Mouse (Mus musculus) heart, postnatal 4 days (tissue): ENCODE data around the gene Scrt2. TPM values are rescaled to one million over a fixed set of nuclear protein-coding genes. Genes with fewer than 3 reads are reported as not detected.
"Not testable (repeated sequence)": the region's sequence is repeated elsewhere in the genome, so short reads cannot be mapped to it uniquely, and the experiment has no call there.

Experiments used
- DNase-seq: peaks from one replicate; pipeline ENCODE4 v3.0.0; 2021
- total RNA-seq, 2 experiments: library from RNA; stranded (reverse); gene quantifications; 2 replicates each; pipeline ENCODE4 v1.2.3; 2021

Scrt2 gene
- not detected for total RNA-seq

DNA sequence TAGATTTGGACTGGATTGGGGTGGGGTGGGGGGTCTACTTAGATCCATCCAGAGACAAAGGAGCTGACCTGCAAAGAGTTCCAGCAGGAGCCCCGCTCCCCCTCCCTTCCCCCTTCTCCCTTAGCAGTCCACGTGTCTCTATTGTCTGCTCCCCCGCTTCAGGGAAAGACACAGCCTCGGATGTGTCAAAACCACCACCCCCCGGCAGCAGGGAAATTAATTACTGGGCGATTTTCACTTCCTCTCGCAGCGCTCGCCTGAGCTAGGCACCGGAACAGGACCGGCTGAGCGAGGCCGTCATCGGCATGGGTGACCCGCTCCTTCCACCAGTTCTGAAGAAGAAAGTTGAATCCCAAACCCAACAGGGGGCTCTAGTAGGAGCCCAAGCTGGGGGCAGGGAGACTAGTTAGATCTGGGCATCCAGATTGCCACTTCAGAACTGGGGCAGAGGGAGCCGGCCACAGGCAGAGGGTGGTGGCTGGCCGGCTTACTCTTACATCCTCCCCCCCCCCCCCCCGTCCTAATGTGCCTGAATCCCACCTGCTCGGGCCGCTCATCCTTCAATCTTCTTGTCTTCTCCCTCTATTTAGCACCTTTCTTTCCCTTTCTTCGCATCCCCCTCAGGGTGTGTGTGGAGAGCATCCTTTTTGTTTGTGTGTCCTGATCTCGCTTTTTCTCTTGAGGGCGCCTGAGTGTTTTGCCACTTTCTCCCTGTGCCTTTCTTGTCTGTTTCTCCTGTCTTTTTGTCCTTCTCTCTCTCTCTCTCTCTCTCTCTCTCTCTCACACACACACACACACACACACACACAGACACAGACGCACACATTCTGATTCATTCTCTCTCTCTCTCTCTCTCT lies at the start of gene Scrt2:
TSS of gene Scrt2 (plus strand) at position 845 of the 857 bp plus-strand sequence.
- DNase-seq: peak; percentile 19

DNA sequence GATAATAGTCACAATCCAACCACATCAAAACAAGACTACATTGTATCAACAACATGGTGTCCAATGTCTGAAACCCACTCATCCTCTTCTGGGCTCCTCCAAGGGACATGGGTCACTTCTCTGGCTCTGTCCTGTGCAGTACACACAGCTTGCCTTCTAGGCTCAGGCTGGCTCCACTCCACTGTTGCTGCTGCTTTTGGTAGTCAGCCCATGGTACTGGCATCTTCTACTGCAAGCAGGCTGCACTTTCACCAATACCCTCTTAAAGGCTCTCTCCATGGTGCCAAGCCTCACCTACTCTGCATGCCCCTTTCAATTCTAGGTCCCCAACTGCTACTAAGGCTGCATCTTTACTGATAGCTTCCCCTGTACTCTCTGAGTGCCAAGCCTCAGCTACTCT lies 41.2 kb upstream of the Scrt2 start:
- DNase-seq: no peak

DNA sequence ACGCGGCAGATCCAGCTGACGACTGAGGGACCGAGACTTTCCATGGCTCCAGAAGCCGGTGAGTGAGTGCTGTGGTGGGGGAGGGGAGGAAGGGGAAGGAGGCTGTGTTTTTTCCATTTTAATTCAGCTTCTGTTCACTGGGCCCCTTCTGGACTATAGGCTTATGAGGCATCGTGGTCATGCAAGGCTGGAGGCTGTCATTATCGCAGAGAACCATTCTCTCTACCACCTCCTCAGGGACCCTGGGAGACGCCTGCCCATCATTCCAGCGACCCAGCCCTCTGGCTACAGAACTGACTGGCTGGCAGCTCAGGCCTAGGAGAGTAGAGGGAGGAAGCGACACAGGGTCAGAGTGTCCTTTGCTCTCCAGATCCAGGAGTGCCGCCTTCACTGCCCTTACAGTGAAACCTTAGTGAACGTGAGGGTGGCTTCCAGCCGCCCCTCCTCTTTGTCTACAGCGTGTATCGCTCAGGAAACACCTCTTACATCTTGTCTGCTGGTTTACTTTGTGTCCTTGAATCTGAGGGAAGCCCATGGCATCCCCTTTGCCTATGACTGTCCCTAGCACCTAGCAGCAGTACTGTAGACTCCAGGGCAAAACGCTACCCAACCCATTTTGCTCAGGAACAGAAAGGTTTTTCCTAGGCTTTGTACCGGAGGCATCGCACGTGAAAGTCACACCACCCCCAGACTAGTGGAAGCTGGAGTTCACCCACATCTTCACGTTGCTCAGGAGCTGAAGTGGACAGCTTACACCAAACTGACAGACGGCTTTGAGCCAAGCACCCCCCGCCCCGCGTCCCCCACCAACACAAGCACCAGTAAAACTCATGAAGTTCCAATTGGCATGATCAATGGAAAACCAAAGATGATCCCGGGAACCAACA lies 34.0 kb upstream of the Scrt2 start:
- no peak for DNase-seq

DNA sequence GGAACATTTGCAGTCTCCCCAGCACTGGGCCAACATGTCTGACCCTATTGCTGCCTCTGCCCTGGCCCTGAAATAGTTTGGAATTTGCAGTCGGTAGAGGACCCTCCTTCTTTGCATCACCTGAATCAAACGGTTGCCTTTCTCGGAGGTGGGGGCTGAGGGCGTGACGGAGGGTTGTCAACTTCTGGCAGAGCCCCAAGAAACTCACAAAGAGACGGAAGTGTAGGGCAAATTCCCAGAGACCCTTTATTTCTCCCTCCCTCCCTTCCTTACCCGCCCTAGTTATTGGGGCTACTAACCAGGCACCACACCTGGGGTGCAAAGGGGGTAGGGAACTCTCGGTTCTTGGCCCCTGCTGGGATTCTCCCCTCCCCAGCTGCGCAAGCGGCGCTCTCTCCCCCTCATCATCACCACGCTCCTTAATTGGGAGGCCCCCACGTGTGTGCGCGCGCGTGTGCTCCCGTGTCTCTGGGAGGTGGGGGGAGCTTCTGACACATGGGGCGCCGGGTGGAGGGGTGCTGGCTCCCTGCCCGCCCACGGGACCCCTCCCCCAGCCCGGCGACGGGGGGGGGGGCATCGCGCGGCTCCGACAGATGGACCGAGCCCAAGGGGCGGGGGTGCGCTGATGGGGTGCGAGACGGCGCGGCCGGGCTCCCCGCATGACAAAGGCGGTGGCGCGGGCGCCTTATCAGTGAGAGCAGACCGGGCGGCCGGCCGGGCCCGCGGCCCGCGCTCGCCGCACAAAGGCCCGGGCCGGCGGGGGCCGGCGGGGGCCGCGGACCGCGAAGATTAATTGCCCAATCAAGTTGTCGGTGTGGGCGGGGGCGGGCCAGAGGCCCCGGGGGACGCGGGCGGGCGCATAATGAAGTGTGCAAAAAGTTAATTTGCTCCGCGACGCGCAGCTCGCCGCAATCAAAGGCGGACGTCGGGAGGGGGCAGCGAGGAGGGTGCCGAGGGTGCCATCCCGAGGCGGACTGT lies 33.0 kb upstream of the Scrt2 start:
- DNase-seq: peak; percentile 11

DNA sequence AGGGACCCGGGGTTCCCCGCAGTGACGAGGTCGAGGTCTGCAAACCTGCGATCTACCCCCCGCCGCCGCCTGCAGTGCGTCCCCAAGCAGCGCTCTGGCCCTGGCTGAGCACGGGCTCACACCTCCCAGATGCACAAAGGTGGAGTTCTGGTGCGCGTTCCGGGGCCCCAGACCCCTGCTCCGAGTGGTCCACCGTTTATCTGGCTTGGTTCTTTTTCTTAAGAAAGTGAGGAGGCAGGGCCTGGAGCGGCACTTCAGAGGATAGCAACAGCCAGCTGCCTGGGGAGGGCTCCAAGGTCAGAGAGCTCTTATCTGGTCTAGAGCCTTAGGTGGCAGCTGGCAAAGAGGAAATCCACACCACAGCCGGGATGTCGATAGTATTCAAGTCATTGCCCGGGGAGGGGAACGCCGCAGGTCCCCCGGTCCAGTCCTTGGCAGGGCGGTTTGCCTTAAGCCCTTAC lies 32.3 kb upstream of the Scrt2 start:
- DNase-seq: peak; percentile 9

DNA sequence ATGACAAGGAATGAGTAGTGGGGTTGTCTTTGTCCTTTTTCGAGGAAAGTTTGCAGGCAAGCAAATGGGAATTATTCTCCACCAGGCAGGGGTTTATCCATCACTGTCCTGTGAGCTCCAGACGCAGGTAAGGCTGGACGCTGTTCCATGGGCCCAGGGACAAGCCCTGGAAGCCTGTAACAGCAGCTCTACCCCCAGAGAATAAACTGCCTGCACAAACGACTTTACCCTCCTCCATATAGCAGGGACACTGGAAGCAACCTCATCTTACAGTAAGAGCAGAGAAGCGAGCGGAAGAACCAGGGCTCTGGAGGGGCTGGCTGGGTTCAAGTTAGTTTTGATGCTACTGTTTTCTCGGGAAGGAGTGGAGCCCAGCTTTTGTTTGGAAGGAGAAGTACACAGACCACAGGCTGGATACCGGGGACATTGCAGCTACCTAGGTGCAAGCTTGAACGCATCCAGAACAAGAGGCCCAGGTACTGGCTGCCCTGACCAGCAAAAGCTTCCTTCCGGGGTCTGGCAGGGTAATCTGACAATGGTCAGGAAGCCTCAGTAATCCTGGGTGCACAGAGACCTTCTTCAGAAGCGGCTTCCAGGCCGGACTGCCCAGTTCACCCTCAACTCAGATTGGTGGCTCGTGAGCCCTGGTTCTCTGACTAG lies 31.6 kb upstream of the Scrt2 start:
- DNase-seq: no peak

DNA sequence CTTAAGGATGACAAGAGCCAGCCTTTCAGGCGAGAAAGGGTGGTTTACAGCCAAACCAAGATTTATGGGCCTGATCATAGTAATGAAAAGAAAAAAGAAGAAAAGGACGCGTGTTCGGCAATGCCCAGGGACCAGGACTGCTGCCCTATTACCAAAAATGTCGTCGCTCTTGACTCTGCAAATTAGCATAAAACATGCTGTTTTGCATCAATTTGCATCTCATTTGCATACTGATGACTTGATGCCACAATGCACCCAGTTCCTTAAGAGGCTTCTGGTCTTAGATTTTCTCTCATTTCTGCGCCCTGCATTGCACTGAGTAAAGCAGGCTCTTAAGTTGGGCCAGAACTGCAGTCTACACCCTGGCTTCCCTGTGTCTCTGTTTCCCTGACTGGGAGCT lies 31.0 kb upstream of the Scrt2 start:
- no peak for DNase-seq

DNA sequence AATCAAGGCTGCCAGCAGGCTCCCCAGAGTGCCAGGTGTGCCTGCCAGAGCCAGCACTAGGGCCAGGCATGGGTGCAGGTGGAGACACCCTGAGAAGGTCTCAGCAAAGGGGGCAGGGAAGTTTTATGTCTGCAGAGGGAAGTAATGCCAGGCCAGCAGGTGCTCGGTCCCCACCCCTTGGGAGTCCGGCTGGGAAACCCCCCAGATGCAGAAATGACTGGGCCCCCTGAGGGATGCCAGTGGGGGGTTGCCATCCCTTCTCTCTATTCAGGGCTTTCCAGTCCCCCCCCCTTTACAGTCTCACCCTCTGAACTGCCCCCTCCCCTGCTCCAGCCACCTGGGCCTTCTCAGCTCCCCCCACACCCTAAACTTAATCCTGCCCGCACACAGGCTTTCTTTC lies 29.3 kb upstream of the Scrt2 start:
- DNase-seq: no peak

DNA sequence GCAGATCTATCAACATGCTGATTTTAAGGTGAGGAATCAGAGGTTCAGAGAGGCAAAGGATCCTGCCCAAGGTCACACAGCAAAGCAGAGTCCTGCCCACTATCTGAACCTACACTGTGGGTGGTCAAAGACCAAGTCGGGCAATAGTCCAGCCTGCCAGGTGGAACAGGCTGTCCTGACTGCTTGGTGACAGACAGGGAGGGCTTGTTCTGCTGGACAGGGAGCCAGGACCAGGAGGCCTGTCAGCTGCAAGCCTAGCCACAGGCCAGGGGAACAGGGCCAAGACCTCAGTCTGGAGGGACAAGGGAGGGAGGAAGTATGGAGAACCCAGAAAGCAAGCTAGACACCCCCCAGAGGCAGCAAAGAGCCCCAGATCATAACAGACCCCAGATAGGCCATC lies 25.9 kb upstream of the Scrt2 start:
- DNase-seq: peak; percentile 14

DNA sequence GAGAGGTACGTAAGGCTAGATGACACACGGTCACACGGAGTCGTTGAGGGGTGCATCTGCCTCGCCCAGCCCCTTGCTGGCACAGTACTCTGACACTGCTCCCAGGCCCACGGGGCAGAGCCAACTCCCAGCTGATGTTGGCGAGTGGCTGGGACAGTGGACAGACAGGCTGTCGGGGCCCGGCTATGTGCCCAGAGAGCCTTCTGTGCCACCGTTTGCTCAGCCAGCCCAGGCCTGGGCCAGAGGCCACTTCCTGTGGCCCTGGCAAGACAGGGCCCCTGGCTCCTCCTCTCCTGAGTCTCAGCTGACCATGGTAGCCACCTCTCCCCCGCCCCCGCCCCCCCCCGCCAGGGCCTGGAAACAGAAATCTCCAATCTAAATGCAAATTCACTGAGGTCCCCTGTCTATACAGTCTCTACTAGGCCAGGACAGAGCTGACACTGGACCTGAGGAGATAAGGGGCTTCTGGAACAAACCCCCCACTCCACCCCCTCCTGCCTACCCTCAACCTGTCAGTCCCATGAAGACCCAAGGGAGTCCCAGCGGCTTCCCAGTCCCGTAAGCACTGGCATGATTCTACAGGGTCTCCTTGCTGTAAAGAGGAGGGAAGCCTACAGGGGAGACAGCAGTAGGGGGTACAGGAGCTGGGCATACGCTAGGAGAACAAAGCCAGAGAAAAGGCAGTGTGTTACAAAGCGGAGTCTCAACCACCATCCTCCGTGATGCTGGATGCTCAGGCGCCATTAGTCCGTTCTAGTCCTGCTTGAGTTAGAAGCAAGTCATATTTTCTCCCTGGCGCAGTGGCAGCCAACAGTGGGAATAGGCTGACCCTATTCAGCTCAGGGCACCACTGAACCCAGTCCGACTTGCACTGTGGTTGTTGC lies 24.7 kb upstream of the Scrt2 start:
- DNase-seq: no peak

DNA sequence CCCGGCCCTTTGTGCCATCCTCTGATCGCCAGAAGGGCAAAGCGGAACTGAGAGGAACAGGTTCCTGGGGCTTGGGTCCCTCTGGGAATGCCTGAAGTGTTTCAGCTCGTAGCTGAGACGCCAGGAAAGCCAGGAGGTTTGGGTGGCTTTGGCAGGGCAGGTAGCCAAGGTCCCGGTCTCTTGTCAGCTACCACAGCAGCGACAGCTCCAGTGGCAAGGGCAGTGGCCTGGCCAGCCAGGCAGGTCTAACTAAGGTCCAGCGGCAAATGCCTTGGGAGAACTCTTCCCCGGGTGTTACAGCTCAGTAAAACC lies 24.1 kb upstream of the Scrt2 start:
- no peak for DNase-seq

DNA sequence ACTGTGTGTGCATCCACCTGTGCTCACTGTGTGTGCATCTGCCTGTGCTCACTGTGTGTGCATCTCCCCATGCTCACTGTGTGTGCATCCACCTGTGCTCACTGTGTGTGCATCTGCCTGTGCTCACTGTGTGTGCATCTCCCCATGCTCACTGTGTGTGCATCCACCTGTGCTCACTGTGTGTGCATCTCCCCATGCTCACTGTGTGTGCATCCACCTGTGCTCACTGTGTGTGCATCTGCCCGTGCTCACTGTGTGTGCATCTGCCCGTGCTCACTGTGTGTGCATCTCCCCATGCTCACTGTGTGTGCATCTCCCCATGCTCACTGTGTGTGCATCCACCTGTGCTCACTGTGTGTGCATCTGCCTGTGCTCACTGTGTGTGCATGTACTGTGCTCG lies 18.5 kb upstream of the Scrt2 start:
- DNase-seq: not testable (repeated sequence)

DNA sequence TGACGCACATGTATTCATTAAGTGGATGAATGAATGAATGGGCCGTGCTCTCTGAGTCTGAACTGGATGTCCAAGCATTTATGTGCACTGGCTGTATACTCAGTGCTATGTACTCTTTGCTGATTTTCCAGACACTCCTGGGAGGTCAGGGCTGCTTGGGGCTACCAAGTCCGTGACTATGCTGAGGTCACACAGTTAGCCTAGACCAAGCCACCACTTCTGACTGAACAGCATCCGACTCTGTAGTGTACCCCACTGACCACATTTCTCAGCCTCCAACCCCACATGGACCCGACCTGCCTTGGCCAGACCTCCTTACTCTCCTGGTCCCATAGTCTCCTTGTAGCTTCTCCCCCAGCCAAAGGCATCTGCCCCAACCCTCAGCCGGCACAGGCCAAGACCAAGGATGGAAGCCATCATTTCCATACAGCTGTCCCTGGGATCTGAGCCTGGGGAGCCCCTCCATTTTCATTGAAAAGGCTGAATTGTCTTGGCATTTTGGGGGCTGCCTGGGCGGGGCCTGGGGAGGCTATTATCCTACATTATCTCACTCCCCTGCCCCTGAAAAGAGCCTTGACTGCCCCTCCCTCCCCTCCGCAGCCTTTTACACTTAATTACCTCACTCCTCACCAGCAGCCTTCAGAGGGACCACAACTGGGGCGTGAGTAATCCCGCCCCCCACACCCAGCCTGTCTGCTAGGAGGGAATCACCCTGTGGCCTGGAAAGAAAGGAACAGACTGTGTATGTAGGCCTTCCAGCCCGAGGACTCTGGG lies 12.5 kb upstream of the Scrt2 start:
- no peak for DNase-seq

DNA sequence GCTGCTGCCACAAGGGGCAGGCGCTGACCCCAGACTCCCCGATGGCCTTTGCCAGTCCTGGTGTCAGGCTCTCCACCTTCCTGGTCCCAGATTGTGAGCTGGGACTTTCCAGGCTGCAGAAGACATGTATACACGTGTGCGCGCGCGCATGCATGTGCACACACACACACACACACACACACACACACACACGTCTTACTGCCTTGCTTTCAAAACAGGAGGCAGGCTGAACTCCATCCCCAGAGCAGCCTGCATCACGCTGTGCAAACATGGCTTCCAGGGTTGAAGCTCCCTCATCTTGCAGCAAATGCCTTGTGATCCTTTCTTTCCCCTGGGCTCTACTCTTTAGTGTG lies 11.9 kb upstream of the Scrt2 start:
- DNase-seq: no peak

DNA sequence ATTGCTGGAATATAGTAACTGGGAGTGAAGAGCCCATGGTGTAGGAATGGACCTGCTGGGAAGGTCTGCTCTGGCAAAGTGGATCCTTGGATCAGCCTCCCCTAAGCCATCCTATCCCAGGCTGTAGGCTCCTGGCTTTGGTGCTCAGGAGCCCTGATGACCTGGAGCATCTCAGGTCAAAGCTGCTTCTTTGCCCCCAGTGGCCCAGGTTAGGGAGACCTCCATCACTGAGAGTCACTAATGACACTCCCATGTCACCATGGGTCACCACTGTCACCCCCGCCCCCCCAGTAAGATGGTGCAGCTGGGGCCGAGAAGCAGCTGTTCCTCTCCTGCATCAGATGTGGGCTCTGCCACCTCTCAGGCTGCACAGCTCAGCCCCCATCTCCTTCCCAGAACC lies 11.4 kb upstream of the Scrt2 start:
- DNase-seq: no peak

DNA sequence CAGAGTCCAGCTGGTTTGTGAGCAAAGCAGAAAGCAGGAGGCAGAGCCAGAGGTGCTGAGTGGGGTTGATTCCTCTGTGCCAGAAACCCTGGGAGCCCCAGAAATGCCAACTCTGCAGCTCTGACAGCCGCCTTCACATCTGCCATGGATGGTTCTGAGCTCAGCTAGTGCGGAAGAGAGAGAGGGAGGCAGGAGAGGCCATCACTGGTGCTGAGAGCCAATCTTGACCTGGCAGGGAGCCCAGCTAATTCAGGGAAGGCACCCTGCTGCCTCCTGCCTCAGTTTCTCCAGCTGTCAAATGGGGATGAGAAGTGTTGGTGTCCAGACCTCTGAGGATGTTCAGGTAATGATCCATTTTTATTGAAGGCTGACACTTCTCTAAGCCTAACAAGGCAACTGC lies 6.8 kb upstream of the Scrt2 start:
- DNase-seq: no peak

DNA sequence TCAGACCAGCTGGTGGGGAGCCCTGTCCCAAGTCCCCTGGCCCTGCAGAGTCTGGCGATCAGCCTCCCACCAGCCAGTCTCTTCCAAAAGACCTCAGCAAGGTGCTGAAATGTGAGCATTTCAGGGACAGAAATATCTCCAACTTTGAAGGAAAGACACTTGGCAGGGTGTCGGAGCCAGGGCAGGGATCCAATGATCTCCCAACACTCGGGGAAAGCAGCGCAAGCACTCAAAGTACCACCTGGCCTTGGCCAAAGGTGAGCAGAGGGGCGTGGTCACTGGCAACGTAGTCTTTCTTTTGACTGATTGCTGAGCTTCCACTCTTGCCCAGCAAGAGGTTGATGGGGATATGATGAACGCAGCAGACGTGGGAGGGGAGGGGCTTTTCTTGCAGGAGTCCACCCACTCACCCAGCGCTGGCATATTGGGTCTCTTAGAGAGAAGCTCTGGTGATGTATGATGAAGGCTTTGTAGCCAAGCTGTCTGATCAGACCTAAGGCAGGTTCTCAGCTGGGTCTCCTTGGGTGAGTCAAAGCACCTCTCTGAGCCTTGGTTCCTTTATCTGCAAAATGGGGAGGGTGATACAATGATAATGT lies 5.9 kb upstream of the Scrt2 start:
- DNase-seq: no peak

DNA sequence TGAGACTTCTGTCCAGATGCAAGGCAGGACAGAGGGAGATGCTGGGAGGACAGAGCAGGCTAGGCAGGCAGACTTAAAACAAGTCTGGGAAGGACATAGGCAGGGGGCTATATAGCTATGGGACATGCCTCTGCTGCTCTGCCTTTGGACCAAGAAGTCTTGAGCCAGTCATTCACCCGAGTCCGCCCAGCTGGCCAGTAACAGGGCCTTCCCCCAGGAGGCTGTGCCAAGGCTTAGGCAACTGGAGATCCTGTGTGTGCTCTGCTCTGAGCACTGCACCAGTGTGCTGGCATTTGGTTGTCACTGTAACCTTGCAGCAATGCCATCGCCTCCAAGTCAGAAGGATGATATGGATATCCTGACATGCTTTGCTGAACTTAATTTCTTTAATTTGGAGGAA lies 4.0 kb upstream of the Scrt2 start:
- DNase-seq: no peak

DNA sequence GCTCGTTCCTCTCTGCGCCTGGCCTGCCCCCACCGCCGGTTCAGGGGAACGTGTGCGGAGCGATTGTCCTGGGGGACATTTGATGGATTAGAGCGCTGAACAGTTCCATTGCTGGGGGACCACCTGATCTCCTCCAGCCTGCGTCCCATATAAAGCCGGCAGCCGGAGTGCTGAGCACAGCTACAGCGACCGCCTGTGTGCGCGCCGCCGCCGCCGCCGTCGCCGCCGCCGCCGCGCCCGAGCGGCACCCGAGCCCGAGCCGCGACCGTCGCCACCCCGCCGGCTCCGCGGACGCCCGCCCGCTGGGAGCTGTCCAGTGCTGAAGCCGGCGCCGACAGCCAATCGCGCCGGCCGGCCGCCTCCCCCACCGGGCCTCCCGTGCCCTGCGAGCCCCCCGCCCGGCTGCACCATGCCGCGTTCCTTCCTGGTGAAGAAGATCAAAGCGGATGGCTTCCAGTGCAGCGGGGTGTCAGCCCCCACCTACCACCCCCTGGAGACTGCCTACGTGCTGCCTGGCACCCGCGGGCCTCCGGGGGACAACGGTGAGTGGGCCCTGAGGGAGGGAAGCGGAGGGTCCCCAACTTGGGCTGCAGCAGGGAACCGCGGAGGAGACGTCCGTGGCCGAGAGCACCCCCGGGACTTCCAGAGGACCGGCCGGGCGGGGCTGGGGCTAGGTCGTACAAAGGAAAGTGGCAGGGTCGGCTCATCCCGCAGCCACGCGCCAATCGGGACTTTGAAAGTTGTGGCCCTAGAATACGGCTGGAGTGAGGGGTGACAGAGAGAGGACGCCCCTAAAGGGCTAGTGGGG lies 516 bp downstream of the Scrt2 start:
- DNase-seq: peak; percentile 92
